Mouse (Mus musculus) MEL (cell line): Measurements from ENCODE around the gene Disp1. TPM values are rescaled to one million over a fixed set of nuclear protein-coding genes. Genes with fewer than 3 reads are reported as not detected.

Experiments used
- DNase-seq: peaks from one replicate; pipeline ENCODE4 v3.0.0; 2011; ENCODE audit warnings: low read depth, low spot score
- H3K27ac ChIP-seq: 2 replicates; pipeline ENCODE4 v1.5.1; 2012; ENCODE audit warnings: low read depth, mild to moderate bottlenecking, control low read depth, low read length, moderate library complexity; ENCODE audit not compliant: control insufficient read depth
- H3K27me3 ChIP-seq, 2 experiments: fragments of 150-350 bp in 1 of 2; sonication (generic) in 1 of 2; 2 replicates each; pipeline ENCODE4 v1.6.1; 2012; ENCODE audit warnings: low read length in 2 of 2, mild to moderate bottlenecking in 2 of 2, improper control_type of control experiment in 1 of 2, moderate library complexity in 1 of 2; ENCODE audit not compliant: insufficient read depth in 2 of 2, control insufficient read depth in 1 of 2
- H3K36me3 ChIP-seq, 2 experiments: 2 replicates each; pipeline ENCODE4 v1.6.1; 2012 to 2014; ENCODE audit warnings: low read length in 2 of 2, improper control_type of control experiment in 1 of 2, inconsistent platforms in 1 of 2, mild to moderate bottlenecking in 1 of 2; ENCODE audit not compliant: insufficient read depth in 2 of 2, control insufficient read depth in 1 of 2
- H3K4me1 ChIP-seq, 2 experiments: fragments of 150-350 bp in 1 of 2; sonication (generic) in 1 of 2; 2 replicates each; pipeline ENCODE4 v1.6.1; 2012; ENCODE audit warnings: low read length in 2 of 2, improper control_type of control experiment in 1 of 2, mild to moderate bottlenecking in 1 of 2; ENCODE audit not compliant: insufficient read depth in 2 of 2, control insufficient read depth in 1 of 2
- H3K4me3 ChIP-seq, 2 experiments: fragments of 150-350 bp in 1 of 2; sonication (generic) in 1 of 2; 2 replicates each; pipeline ENCODE4 v1.5.1; 2012; ENCODE audit warnings: low read depth in 2 of 2, low read length in 2 of 2, mild to moderate bottlenecking in 2 of 2, moderate library complexity in 2 of 2, control low read depth in 1 of 2, improper control_type of control experiment in 1 of 2; ENCODE audit not compliant: control insufficient read depth in 1 of 2, insufficient read depth in 1 of 2
- H3K79me2 ChIP-seq: 2 replicates; pipeline ENCODE4 v1.6.1; 2012; ENCODE audit warnings: mild to moderate bottlenecking, low read length, moderate library complexity; ENCODE audit not compliant: control insufficient read depth, poor library complexity, insufficient read depth
- H3K9ac ChIP-seq: 2 replicates; pipeline ENCODE4 v1.6.1; 2012; ENCODE audit warnings: low read depth, mild to moderate bottlenecking, control low read depth, low read length, moderate library complexity; ENCODE audit not compliant: control insufficient read depth, poor library complexity, severe bottlenecking
- H3K9me3 ChIP-seq: fragments of 150-350 bp; sonication (generic); replicated peaks from 2 replicates; pipeline ENCODE4 v1.6.1; 2012; ENCODE audit warnings: mild to moderate bottlenecking, low read length, improper control_type of control experiment, moderate library complexity; ENCODE audit not compliant: insufficient read depth
- EP300 ChIP-seq, 2 experiments: IDR thresholded peaks; 2 replicates each; pipeline ENCODE4 v1.6.1; 2011; ENCODE audit warnings: improper control_type of control experiment in 2 of 2, low read length in 2 of 2, low read depth in 1 of 2, mild to moderate bottlenecking in 1 of 2
- GABPA ChIP-seq: IDR thresholded peaks from 2 replicates; pipeline ENCODE4 v1.6.1; 2012; ENCODE audit warnings: low read depth, mild to moderate bottlenecking, inconsistent platforms, low read length, improper control_type of control experiment, moderate library complexity
- HCFC1 ChIP-seq: IDR thresholded peaks from 2 replicates; pipeline ENCODE4 v1.6.1; 2012; ENCODE audit warnings: low read depth, mild to moderate bottlenecking, inconsistent platforms, low read length, improper control_type of control experiment, moderate library complexity
- JUND ChIP-seq: IDR thresholded peaks from 2 replicates; pipeline ENCODE4 v1.6.1; 2011; ENCODE audit warnings: low read depth, mild to moderate bottlenecking, improper control_type of control experiment, low read length
- MAFK ChIP-seq: IDR thresholded peaks from 2 replicates; pipeline ENCODE4 v1.6.1; 2011; ENCODE audit warnings: low read depth, mild to moderate bottlenecking, low read length, improper control_type of control experiment, borderline replicate concordance
- MEF2A ChIP-seq: IDR thresholded peaks from 2 replicates; pipeline ENCODE4 v1.6.1; 2014; ENCODE audit warnings: low read depth, mild to moderate bottlenecking, inconsistent platforms, low read length, improper control_type of control experiment; ENCODE audit not compliant: poor library complexity, insufficient replicate concordance, severe bottlenecking; ENCODE audit errors: extremely low read depth
- MXI1 ChIP-seq: IDR thresholded peaks from 2 replicates; pipeline ENCODE4 v1.6.1; 2011; ENCODE audit warnings: mild to moderate bottlenecking, low read depth, low read length, improper control_type of control experiment
- MYB ChIP-seq: IDR thresholded peaks from 2 replicates; pipeline ENCODE4 v1.6.1; 2011; ENCODE audit warnings: mild to moderate bottlenecking, low read depth, low read length, improper control_type of control experiment
- MYC ChIP-seq: IDR thresholded peaks from 2 replicates; pipeline ENCODE4 v1.6.1; 2011; ENCODE audit warnings: low read depth, mild to moderate bottlenecking, low read length, improper control_type of control experiment, moderate library complexity
- NELFE ChIP-seq: IDR thresholded peaks from 2 replicates; pipeline ENCODE4 v1.6.1; 2011; ENCODE audit warnings: low read depth, low read length, improper control_type of control experiment
- RCOR1 ChIP-seq: IDR thresholded peaks from 2 replicates; pipeline ENCODE4 v1.6.1; 2012; ENCODE audit warnings: low read depth, mild to moderate bottlenecking, inconsistent platforms, low read length, improper control_type of control experiment
- SMC3 ChIP-seq: IDR thresholded peaks from 2 replicates; pipeline ENCODE4 v1.6.1; 2011; ENCODE audit warnings: low read depth, low read length, improper control_type of control experiment
- TCF12 ChIP-seq: IDR thresholded peaks from 2 replicates; pipeline ENCODE4 v1.6.1; 2014; ENCODE audit warnings: low read depth, mild to moderate bottlenecking, inconsistent platforms, low read length, improper control_type of control experiment, moderate library complexity
- USF2 ChIP-seq, 2 experiments: IDR thresholded peaks; 2 replicates each; pipeline ENCODE4 v1.6.1; 2011 to 2012; ENCODE audit warnings: improper control_type of control experiment in 2 of 2, low read length in 2 of 2, borderline replicate concordance in 1 of 2, inconsistent platforms in 1 of 2, low read depth in 1 of 2, mild to moderate bottlenecking in 1 of 2; ENCODE audit not compliant: insufficient read depth in 1 of 2
- ZMIZ1 ChIP-seq: IDR thresholded peaks from 2 replicates; pipeline ENCODE4 v1.6.1; 2012; ENCODE audit warnings: low read depth, mild to moderate bottlenecking, inconsistent platforms, low read length, improper control_type of control experiment, moderate library complexity
- polyA plus RNA-seq, 2 experiments: library from polyadenylated mRNA; stranded (reverse) in 1 of 2; unstranded in 1 of 2; fragments of >175 nt in 1 of 2; fragments of >200 nt in 1 of 2; gene quantifications; 2 replicates each; pipeline versions ENCODE4 v1.2.1 to v1.2.4; 2012; ENCODE audit warnings: low replicate concordance in 2 of 2, low read depth in 1 of 2; ENCODE audit not compliant: insufficient read length in 2 of 2, insufficient read depth in 1 of 2, missing spikeins in 1 of 2
- total RNA-seq: library from RNA; depleted of rRNA; stranded (reverse); fragments of 300-350 nt; gene quantifications from 2 replicates; pipeline ENCODE4 v1.2.3, GENCODE M21; 2012

The Disp1 gene
- total and polyA plus RNA-seq, 3 experiments, result 6.3 to 9.9 TPM; not detected in 1

- DNase-seq, result no peak
- peaks cover 2% of the 10 kb centered on the region in 2 experiments; a peak in 3 of 4 replicates for H3K27me3 ChIP-seq
- H3K27ac ChIP-seq, result no peak overlapping the region
- no peak overlapping the region for H3K9ac ChIP-seq
- H3K9me3 ChIP-seq, result no peaks in the 10 kb centered on the region
- no peak for TF ChIP-seq JUND
- no peak for TF ChIP-seq RCOR1
- TF ChIP-seq TCF12, result no peak
- no peak for TF ChIP-seq USF2 (IDR thresholded peaks at IDR 0.05; ENCODE audit: borderline replicate concordance in 1 of 2, insufficient read depth in 1 of 2, low read depth in 1 of 2, low read length in 2 of 2)
- no peak for TF ChIP-seq GABPA
- no peak for TF ChIP-seq MEF2A
- TF ChIP-seq ZMIZ1, result no peak
- no peak for TF ChIP-seq MXI1
- no peak for TF ChIP-seq MYB
- H3K79me2 ChIP-seq, result no peaks in the 10 kb centered on the region
- H3K36me3 ChIP-seq, result no peaks in the 10 kb centered on the region
- H3K4me3 ChIP-seq, result no peak overlapping the region
- no peaks in the 10 kb centered on the region for H3K4me1 ChIP-seq
Measured at GRCm38 (mm10) chr1:183047191-183047912, 174.0 kb downstream of the Disp1 start.

- TF ChIP-seq MAFK (no peak), HCFC1 (no peak), TCF12 (no peak), MYB (no peak), GABPA (no peak), MYC (no peak), EP300 (IDR thresholded peaks at IDR 0.05; ENCODE audit: low read depth in 1 of 2, low read length in 2 of 2) (no peak), NELFE (no peak), ZMIZ1 (no peak), SMC3 (no peak)
- H3K79me2 ChIP-seq, result no peaks in the 10 kb centered on the region
- no peak overlapping the region for H3K4me3 ChIP-seq
- no peak for DNase-seq
- peaks cover 2% of the 10 kb centered on the region in 2 experiments; a peak in 3 of 4 replicates for H3K27me3 ChIP-seq
- no peaks in the 10 kb centered on the region for H3K9me3 ChIP-seq
- no peaks in the 10 kb centered on the region for H3K4me1 ChIP-seq
- no peaks in the 10 kb centered on the region for H3K36me3 ChIP-seq
- no peak overlapping the region for H3K9ac ChIP-seq
- H3K27ac ChIP-seq, result no peak overlapping the region
Measured at GRCm38 (mm10) chr1:183046081-183046480, 175.2 kb downstream of the Disp1 start.
